Mouse (Mus musculus): ENCODE measurements around the gene Gtf2f2. TPM values are rescaled to one million over a fixed set of nuclear protein-coding genes. Genes with fewer than 3 reads are reported as not detected.
A peak's percentile ranks its signal among the peaks of the same experiment; 100 is the strongest.

Gene Gtf2f2
- polyA plus RNA-seq, 1 experiment from 2014 or later: 39.5 TPM

- Histone ChIP-seq H3K27ac (no peak overlapping the region), H3K4me2 (replicated peaks) (no peak overlapping the region), H3K27me3 (no peaks in the 10 kb centered on the region), H3K9me3 (no peaks in the 10 kb centered on the region), H3K36me3 (no peaks in the 10 kb centered on the region), H3K4me3 (no peak overlapping the region), H3K9ac (no peak overlapping the region), H3K4me1 (no peaks in the 10 kb centered on the region)
- 48% methylated on average over 7 of the region's 7 CpGs for WGBS
- ATAC-seq (ENCODE audit: insufficient number of reproducible peaks, insufficient read depth, low FRiP score, low TSS enrichment): no peak
Observed at GRCm38 (mm10) chr14:76020927-76021719, 10.5 kb upstream of the Gtf2f2 start.

- Histone ChIP-seq H3K4me3 (no peak overlapping the region), H3K4me2 (replicated peaks) (no peak overlapping the region), H3K27me3 (no peaks in the 10 kb centered on the region), H3K4me1 (no peaks in the 10 kb centered on the region), H3K27ac (no peak overlapping the region), H3K9me3 (no peaks in the 10 kb centered on the region), H3K9ac (no peak overlapping the region), H3K36me3 (no peaks in the 10 kb centered on the region)
- 79% methylated on average over 5 of the region's 5 CpGs for whole genome bisulfite sequencing
- ATAC-seq (ENCODE audit: insufficient number of reproducible peaks, insufficient read depth, low FRiP score, low TSS enrichment): no peak
Observed at GRCm38 (mm10) chr14:76020259-76020785, 9.7 kb upstream of the Gtf2f2 start.

GRCm38 (mm10) chr14:76017785-76018490, 7.3 kb upstream of the Gtf2f2 start:
- no peak overlapping the region for H3K4me3 ChIP-seq
- no peaks in the 10 kb centered on the region for H3K9me3 ChIP-seq
- no peak overlapping the region for H3K27ac ChIP-seq
- no peaks in the 10 kb centered on the region for H3K27me3 ChIP-seq
- 85% methylated on average over 10 of the region's 10 CpGs for WGBS
- no peaks in the 10 kb centered on the region for H3K4me1 ChIP-seq
- H3K4me2 ChIP-seq (replicated peaks): no peak overlapping the region
- no peak overlapping the region for H3K9ac ChIP-seq
- no peak for ATAC-seq (ENCODE audit: insufficient number of reproducible peaks, insufficient read depth, low FRiP score, low TSS enrichment)
- no peaks in the 10 kb centered on the region for H3K36me3 ChIP-seq

GRCm38 (mm10) chr14:76014331-76014730, 3.7 kb upstream of the Gtf2f2 start:
- H3K36me3 ChIP-seq: no peaks in the 10 kb centered on the region
- H3K4me2 ChIP-seq (replicated peaks): no peak overlapping the region
- no peak overlapping the region for H3K27ac ChIP-seq
- no peaks in the 10 kb centered on the region for H3K9me3 ChIP-seq
- no peak for ATAC-seq (ENCODE audit: insufficient number of reproducible peaks, insufficient read depth, low FRiP score, low TSS enrichment)
- no peaks in the 10 kb centered on the region for H3K27me3 ChIP-seq
- peaks cover 13% of the 10 kb centered on the region for H3K4me1 ChIP-seq
- H3K9ac ChIP-seq: no peak overlapping the region
- no peak overlapping the region for H3K4me3 ChIP-seq
- 52% methylated on average over 2 of the region's 2 CpGs for WGBS

- Histone ChIP-seq H3K4me2 (replicated peaks) (peak overlapping the region; percentile 78), H3K9ac (0 out of 2 replicates have a peak overlapping the region, but pooled peaks have one; percentile 81), H3K36me3 (peaks cover 8% of the 10 kb centered on the region; the same call in 1 of the 2 replicates), H3K27me3 (no peaks in the 10 kb centered on the region), H3K27ac (no peak overlapping the region), H3K9me3 (no peaks in the 10 kb centered on the region), H3K4me3 (peak overlapping the region; percentile 98), H3K4me1 (peaks cover 20% of the 10 kb centered on the region)
- ATAC-seq (ENCODE audit: insufficient number of reproducible peaks, insufficient read depth, low FRiP score, low TSS enrichment): 0 out of 2 replicates have a peak, but pooled peaks have one; percentile 6
- WGBS: 27% methylated on average over 7 of the region's 7 CpGs
Observed at GRCm38 (mm10) chr14:76011062-76011457, 395 bp upstream of the Gtf2f2 start.

GRCm38 (mm10) chr14:76009185-76009584, 1.5 kb downstream of the Gtf2f2 start:
- H3K36me3 ChIP-seq: peaks cover 8% of the 10 kb centered on the region; the same call in 1 of the 2 replicates
- no peaks in the 10 kb centered on the region for H3K9me3 ChIP-seq
- H3K4me3 ChIP-seq: peak overlapping the region; percentile 98
- H3K4me2 ChIP-seq (replicated peaks): peak overlapping the region; percentile 78
- no peak overlapping the region for H3K9ac ChIP-seq
- H3K27me3 ChIP-seq: no peaks in the 10 kb centered on the region
- WGBS: 79% methylated on average over 5 of the region's 5 CpGs
- no peak overlapping the region for H3K27ac ChIP-seq
- ATAC-seq (ENCODE audit: insufficient number of reproducible peaks, insufficient read depth, low FRiP score, low TSS enrichment): no peak
- H3K4me1 ChIP-seq: peaks cover 20% of the 10 kb centered on the region

GRCm38 (mm10) chr14:76008174-76008573, 2.5 kb downstream of the Gtf2f2 start:
- 92% methylated on average over 1 of the region's 1 CpGs for WGBS
- no peak overlapping the region for H3K27ac ChIP-seq
- no peak overlapping the region for H3K9ac ChIP-seq
- H3K27me3 ChIP-seq: no peaks in the 10 kb centered on the region
- peaks cover 8% of the 10 kb centered on the region; the same call in 1 of the 2 replicates for H3K36me3 ChIP-seq
- no peak overlapping the region for H3K4me3 ChIP-seq
- ATAC-seq (ENCODE audit: insufficient number of reproducible peaks, insufficient read depth, low FRiP score, low TSS enrichment): no peak
- peaks cover 20% of the 10 kb centered on the region for H3K4me1 ChIP-seq
- no peak overlapping the region for H3K4me2 ChIP-seq (replicated peaks)
- H3K9me3 ChIP-seq: no peaks in the 10 kb centered on the region

GRCm38 (mm10) chr14:76005011-76005410, 5.7 kb downstream of the Gtf2f2 start:
- no peaks in the 10 kb centered on the region for H3K27me3 ChIP-seq
- WGBS: 87% methylated on average over 4 of the region's 4 CpGs
- no peak overlapping the region for H3K27ac ChIP-seq
- H3K4me2 ChIP-seq (replicated peaks): no peak overlapping the region
- ATAC-seq (ENCODE audit: insufficient number of reproducible peaks, insufficient read depth, low FRiP score, low TSS enrichment): no peak
- peaks cover 14% of the 10 kb centered on the region for H3K4me1 ChIP-seq
- H3K9me3 ChIP-seq: no peaks in the 10 kb centered on the region
- no peak overlapping the region for H3K4me3 ChIP-seq
- peaks cover 8% of the 10 kb centered on the region; the same call in 1 of the 2 replicates for H3K36me3 ChIP-seq
- H3K9ac ChIP-seq: no peak overlapping the region

GRCm38 (mm10) chr14:76001781-76002180, 8.9 kb downstream of the Gtf2f2 start:
- H3K9me3 ChIP-seq: no peaks in the 10 kb centered on the region
- no peak overlapping the region for H3K4me3 ChIP-seq
- no peak overlapping the region for H3K4me2 ChIP-seq (replicated peaks)
- no peak for ATAC-seq (ENCODE audit: insufficient number of reproducible peaks, insufficient read depth, low FRiP score, low TSS enrichment)
- H3K4me1 ChIP-seq: no peaks in the 10 kb centered on the region
- H3K27me3 ChIP-seq: no peaks in the 10 kb centered on the region
- peaks cover 3% of the 10 kb centered on the region; the same call in 1 of the 2 replicates for H3K36me3 ChIP-seq
- 86% methylated on average over 4 of the region's 4 CpGs for WGBS
- H3K27ac ChIP-seq: no peak overlapping the region
- H3K9ac ChIP-seq: no peak overlapping the region

GRCm38 (mm10) chr14:75998082-75998481, 12.6 kb downstream of the Gtf2f2 start:
- 64% methylated on average over 1 of the region's 1 CpGs for whole genome bisulfite sequencing
- H3K27ac ChIP-seq: no peak overlapping the region
- H3K9ac ChIP-seq: no peak overlapping the region
- no peaks in the 10 kb centered on the region for H3K36me3 ChIP-seq
- no peak overlapping the region for H3K4me3 ChIP-seq
- no peaks in the 10 kb centered on the region for H3K4me1 ChIP-seq
- no peaks in the 10 kb centered on the region for H3K27me3 ChIP-seq
- H3K9me3 ChIP-seq: no peaks in the 10 kb centered on the region
- ATAC-seq (ENCODE audit: insufficient number of reproducible peaks, insufficient read depth, low FRiP score, low TSS enrichment): no peak
- H3K4me2 ChIP-seq (replicated peaks): no peak overlapping the region

GRCm38 (mm10) chr14:75992371-75992770, 18.3 kb downstream of the Gtf2f2 start:
- H3K4me1 ChIP-seq: no peaks in the 10 kb centered on the region
- no peaks in the 10 kb centered on the region for H3K27me3 ChIP-seq
- no peak for ATAC-seq (ENCODE audit: insufficient number of reproducible peaks, insufficient read depth, low FRiP score, low TSS enrichment)
- no peak overlapping the region for H3K9ac ChIP-seq
- no peaks in the 10 kb centered on the region for H3K36me3 ChIP-seq
- H3K9me3 ChIP-seq: no peaks in the 10 kb centered on the region
- WGBS: 91% methylated on average over 4 of the region's 4 CpGs
- no peak overlapping the region for H3K27ac ChIP-seq
- no peak overlapping the region for H3K4me3 ChIP-seq
- H3K4me2 ChIP-seq (replicated peaks): no peak overlapping the region

- Histone ChIP-seq H3K36me3 (no peaks in the 10 kb centered on the region), H3K4me1 (no peaks in the 10 kb centered on the region), H3K4me3 (no peak overlapping the region), H3K27me3 (no peaks in the 10 kb centered on the region), H3K9me3 (no peaks in the 10 kb centered on the region), H3K9ac (no peak overlapping the region), H3K27ac (no peak overlapping the region), H3K4me2 (replicated peaks) (no peak overlapping the region)
- no peak for ATAC-seq (ENCODE audit: insufficient number of reproducible peaks, insufficient read depth, low FRiP score, low TSS enrichment)
- 90% methylated on average over 6 of the region's 6 CpGs for WGBS
Observed at GRCm38 (mm10) chr14:75990936-75991335, 19.7 kb downstream of the Gtf2f2 start.
